Mouse (Mus musculus): ENCODE data around the gene Prkg2. TPM values are rescaled to one million over a fixed set of nuclear protein-coding genes. Genes with fewer than 3 reads are reported as not detected.

Gene Prkg2
- 1 to 10 TPM; 4.9 to 8.1 (median 6.9) TPM for total RNA-seq (2022)

- no peak for DNase-seq
These were observed at the start of gene Prkg2 for GRCm38 (mm10) chr5:99036596-99037441. TSS of gene Prkg2 (minus strand) at chr5:99037351.

- DNase-seq, result no peak
These were observed 46.8 kb upstream of the Prkg2 start for GRCm38 (mm10) chr5:99083955-99084354.

- DNase-seq, result no peak
These were observed 41.2 kb upstream of the Prkg2 start for GRCm38 (mm10) chr5:99078375-99078774.

- no peak for DNase-seq
These were observed 31.2 kb upstream of the Prkg2 start for GRCm38 (mm10) chr5:99068391-99068790.

GRCm38 (mm10) chr5:99062582-99062981 lies 25.4 kb upstream of the Prkg2 start:
- no peak for DNase-seq

- DNase-seq, result no peak
These were observed 1.9 kb upstream of the Prkg2 start for GRCm38 (mm10) chr5:99039021-99039420.

- no peak for DNase-seq
These were observed 276 bp upstream of the Prkg2 start for GRCm38 (mm10) chr5:99037442-99037811.

- no peak for DNase-seq
These were observed 1.2 kb downstream of the Prkg2 start for GRCm38 (mm10) chr5:99035961-99036360.

GRCm38 (mm10) chr5:99031551-99032149 lies 5.5 kb downstream of the Prkg2 start:
- no peak for DNase-seq

GRCm38 (mm10) chr5:99026343-99026742 lies 10.8 kb downstream of the Prkg2 start:
- no peak for DNase-seq

GRCm38 (mm10) chr5:99019709-99020108 lies 17.4 kb downstream of the Prkg2 start:
- DNase-seq, result no peak

- DNase-seq, result no peak
These were observed 22.0 kb downstream of the Prkg2 start for GRCm38 (mm10) chr5:99015140-99015539.

- no peak for DNase-seq
These were observed 26.6 kb downstream of the Prkg2 start for GRCm38 (mm10) chr5:99010448-99011151.

GRCm38 (mm10) chr5:98998104-98998503 lies 39.0 kb downstream of the Prkg2 start:
- DNase-seq, result no peak

- no peak for DNase-seq
These were observed 41.4 kb downstream of the Prkg2 start for GRCm38 (mm10) chr5:98995767-98996166.

- no peak for DNase-seq
These were observed 45.6 kb downstream of the Prkg2 start for GRCm38 (mm10) chr5:98991600-98991999.

- no peak for DNase-seq
These were observed 49.5 kb downstream of the Prkg2 start for GRCm38 (mm10) chr5:98987634-98988033.

GRCm38 (mm10) chr5:98987116-98987515 lies 50.0 kb downstream of the Prkg2 start:
- no peak for DNase-seq

GRCm38 (mm10) chr5:98986459-98986858 lies 50.7 kb downstream of the Prkg2 start:
- no peak for DNase-seq

- no peak for DNase-seq
These were observed 51.1 kb downstream of the Prkg2 start for GRCm38 (mm10) chr5:98986011-98986410.

GRCm38 (mm10) chr5:98985077-98985476 lies 52.1 kb downstream of the Prkg2 start:
- DNase-seq, result no peak

GRCm38 (mm10) chr5:98981304-98981703 lies 55.8 kb downstream of the Prkg2 start:
- DNase-seq, result no peak

GRCm38 (mm10) chr5:98978316-98978715 lies 58.8 kb downstream of the Prkg2 start:
- DNase-seq, result no peak

Data from adrenal gland, adult 8-10 months (tissue).